Mouse (Mus musculus) thymus, postnatal 25 days (tissue): ENCODE measurements at regions not wholly inside any gene's neighbourhood (a gene's known extent, or its start where the extent isn't known, plus 50 kb on each side); places are given as distances from the start of the nearest gene placed in this dataset.

Experiments
- DNase-seq: peaks from one replicate; pipeline ENCODE4 v3.0.0; 2022

DNA sequence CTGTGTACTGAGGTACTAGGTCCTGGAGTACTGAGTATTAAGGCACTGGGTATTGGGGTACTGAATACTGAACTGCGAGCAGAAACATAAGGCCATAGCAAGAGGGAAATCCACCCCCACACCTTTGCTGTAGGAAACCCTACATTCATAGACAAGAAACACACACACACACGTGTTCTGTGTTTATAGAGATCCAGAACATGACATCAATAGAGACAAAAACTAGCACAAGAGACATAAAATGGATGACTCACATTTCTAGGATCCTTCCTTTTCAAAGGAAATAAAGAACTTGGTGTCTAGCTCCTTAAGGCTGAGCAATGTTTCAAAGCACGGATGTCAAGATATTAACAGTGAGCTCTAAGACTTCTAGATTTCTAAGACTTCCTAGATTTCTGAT lies 49.9 kb upstream of the Nepro start:
- DNase-seq: no peak

DNA sequence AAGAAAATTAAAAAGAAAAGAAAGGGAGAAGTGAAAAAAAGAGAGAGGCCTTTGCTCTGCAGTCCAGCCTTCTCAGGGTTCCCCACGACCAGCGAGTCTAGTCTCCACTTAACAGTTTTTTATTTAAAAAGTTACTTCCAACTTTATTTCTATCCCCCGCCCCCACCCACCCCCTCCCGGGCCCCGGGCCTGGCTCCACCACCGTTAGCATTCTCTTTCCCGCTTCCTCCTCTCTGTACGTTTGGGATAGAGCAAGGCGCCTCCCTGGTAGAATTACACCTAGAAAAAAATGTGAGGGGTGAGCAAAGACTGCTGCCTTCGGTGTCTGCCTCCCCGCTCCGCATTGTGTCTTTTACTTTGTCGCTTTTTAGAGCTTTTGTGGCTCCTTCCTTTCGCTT lies 51.7 kb upstream of the Nepro start:
- peak; percentile 7 for DNase-seq

DNA sequence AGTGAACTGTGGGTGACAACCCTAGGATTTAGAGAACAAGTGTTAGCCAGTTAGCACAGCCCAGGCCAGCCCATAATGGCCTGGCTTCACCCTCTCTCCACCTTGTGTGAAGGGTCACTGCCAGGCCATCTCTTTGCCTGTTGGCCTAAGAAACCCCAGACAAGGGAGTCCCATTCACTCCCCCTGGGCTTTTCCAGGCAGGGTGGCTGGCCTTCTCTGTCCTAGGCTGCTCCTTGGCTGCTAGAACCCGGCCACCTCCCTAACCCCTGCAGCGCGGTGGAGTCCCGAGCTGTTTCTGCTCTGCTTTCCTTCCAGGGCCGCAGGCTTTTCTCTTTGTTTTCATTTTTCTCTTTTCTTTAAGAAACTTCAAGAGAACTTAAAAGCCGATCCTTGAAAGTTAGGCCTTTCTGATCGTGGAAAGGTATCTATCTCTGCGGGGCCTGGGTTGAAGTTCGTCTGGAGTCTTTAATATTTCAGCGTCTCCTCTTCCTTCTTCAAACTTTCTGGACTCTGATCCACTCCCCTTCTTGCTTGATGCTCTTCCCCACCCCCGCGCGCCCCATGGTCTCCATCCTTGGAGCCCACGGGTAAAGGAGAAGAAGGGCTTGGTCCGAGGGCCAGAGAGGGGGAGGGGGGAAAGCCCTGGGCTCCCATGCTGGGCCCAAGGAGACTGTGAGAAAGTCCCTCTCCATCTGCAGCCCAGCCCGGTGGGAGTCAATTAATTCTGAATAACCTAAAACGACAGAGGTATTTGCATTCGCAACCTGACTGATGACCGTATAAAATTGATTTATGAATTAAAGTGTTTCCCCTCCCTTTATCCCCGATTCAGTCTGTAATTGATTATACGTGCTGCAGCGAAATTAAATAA lies 52.3 kb upstream of the Nepro start:
- DNase-seq: no peak

DNA sequence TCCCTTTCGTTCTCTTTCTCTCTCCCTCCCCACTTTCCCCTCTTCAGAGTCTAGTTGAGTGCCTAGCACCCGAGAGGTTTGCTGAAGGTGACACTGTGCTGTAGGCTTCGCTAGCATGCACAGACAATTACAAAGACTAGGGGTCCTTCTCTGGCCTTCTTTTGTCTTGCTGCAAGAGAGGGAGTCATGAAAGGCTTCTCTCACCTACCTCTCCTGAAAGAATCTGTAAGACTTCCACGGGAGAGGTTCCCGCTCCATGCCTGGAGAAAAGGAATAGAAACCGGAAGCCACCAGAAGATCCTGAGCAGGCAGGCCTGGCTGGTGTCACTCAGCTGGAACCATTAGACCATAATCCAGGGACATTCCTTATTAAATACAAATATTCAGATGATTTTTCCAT lies 56.0 kb upstream of the Nepro start:
- no peak for DNase-seq

DNA sequence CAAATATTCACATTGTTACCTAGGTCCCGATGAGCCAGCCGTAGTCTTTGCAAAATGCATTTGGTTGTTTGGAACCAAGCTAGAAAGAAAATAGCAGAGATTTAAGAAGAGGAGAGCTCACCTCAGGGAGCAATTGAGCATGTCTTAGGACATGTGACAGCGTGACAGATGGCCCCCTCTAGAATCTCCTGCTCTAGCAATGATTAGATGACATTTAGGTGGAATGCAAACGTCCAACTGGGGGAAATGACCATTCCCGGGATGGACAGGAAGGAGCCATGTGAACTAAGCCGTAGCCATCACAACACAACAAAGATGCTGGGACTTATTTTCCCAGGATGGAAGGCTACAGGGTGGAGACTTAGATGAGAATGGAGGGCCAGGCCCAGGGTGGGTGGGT lies 57.0 kb upstream of the Nepro start:
- DNase-seq: no peak

DNA sequence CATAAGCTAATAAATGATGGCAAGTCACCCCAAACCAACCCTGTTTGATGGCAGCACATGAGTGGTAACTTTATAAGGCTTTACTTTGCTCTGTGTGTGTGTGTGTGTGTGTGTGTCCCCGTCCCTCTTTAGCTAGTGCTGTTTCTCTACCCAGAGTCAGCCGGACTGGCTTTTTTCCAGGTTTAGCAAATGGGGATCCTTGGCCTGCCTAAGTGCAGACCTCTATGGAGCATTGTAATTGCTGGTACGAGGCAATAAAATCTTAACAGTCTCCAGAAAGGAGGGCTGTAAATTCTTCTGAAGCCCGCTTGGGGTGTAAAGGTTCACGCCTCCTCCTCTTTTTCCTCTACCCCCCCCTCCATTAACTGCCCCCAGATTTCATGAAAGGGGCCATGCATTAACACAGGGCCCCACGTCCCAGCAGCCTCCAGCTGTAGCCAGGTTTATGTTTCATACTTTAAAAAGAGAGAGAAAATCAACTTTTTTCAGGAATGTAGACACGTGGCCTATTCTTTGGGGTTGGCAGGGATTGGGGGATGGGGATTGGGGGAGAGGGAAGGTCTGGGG lies 57.6 kb upstream of the Nepro start:
- DNase-seq: no peak

DNA sequence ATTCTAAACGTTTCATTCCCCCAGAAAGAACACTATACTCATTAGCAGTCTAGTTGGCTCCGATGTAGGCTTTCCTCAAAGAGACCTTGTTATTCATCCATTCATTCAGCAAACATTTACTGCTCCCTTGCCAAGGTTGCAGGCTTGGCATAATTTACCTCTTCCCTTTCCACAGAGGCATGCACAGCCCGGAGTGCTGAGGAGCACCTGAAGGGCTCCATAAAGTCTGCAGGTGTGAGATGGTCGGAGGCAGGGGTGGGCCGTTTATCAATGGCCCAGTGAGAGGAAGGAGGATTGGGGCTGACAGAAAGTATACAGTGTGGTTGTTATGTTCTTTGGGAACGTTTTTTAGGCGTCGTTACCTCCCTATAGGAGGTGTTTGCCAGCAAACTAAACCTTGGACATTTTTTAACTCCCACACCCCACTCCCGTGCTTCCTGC lies 58.6 kb upstream of the Nepro start:
- DNase-seq: no peak

DNA sequence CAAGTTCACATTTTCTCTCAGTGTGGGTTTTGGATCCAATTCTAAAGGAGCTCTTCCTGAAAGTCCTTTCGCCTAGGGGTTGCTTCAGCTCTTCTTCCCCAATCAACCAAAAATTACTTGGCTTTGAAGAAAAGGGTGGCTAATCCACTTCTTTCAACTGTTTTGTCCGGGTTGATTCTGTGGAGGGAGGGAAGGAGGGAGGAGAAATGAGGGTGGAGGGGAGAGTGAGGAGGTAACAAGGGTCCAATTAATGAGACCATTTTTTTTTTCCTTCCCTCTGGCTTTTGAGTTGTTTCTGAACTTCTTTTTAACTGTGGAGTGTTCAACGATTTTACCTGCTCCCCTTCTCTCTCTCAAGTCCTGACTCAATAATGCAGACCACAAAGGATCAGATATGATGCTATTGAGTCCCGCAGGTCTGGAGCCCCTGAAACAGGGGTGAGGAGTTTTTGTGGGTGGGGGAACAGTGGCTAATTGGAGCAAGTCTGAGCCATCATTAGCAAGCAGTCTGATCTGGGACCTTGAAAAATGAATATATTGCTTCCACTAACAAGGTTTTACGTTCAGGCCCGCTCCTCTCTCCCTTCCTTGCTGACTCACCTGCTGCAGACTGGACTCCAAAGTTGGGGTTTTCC lies 61.0 kb upstream of the Nepro start:
- no peak for DNase-seq

DNA sequence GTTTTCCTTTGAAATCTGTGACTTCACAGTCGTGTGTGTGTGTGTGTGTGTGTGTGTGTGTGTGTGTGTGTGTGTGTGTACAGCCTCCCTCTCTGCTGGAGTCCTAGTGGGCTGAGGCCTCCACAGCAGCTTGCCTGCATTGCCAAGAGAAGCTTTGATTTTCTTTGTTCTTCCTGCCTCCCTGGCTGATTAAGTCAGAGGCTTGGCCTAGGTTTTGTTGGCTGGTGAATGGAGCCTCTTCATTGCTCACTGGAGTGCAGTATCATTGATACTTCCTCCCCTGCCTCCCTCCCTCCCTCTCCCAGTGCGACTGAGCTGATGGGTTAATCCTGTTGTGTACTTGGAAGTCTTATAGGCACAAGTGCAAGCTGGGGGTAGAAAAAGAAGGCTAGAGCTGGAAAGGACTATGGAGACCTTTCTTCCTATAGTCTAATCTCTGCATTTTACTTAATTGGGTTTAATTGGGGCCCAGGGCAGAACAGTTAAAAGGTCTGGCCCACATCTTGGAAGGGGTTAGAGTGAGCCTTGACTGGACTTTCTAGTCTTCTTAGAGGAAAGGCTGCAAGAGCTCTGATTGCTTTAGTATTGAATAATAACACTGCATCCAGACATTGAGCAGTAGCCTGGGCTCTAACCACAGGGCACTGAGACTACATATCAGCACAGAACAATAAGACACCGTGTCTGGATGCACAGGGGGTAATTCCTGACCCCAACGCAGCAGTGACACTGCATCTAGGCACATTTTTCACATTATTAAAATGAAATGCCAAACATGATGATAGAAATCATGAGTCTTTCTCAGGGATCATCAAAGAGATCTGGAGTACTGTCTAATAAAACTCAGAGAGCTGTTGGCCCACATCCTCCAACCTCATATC lies 62.9 kb upstream of the Nepro start:
- no peak for DNase-seq

DNA sequence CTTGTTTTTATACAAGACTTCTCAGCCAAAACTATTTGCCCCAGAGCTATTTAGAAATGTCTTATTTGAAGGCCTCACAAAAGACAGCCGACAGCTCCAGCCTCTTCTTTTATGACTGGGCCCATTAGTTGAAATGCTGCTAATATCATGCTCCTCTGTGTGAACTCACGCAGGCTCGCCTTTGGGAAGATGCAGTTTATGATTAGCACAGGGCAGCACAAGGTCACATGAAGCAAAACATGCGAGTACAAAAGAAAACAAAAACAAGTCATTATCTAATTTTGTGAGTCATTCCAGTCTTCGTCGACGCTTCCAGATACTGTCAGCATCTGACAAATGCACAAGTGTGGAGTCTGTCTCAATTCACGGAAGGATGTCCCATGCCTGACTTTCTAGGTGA lies 65.8 kb upstream of the Nepro start:
- DNase-seq: no peak

DNA sequence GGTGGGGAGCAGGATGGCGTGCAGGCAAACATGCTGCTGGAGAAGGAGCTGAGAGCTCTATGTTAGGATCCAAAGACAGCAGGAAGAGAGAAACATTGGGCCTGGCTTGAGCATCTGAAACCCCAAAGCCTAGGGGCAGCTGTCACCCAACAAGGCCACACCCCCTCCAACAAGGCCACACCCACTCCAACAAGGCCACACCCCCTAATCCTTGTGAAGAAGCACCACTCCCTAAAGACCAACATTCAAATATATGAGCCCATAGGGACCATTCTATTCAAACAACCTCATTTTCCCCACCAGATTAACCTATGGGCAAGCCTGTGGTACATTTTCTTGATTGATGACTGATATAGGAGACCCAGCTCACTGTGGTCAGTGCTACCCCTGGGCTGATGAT lies 67.9 kb upstream of the Nepro start:
- DNase-seq: no peak

DNA sequence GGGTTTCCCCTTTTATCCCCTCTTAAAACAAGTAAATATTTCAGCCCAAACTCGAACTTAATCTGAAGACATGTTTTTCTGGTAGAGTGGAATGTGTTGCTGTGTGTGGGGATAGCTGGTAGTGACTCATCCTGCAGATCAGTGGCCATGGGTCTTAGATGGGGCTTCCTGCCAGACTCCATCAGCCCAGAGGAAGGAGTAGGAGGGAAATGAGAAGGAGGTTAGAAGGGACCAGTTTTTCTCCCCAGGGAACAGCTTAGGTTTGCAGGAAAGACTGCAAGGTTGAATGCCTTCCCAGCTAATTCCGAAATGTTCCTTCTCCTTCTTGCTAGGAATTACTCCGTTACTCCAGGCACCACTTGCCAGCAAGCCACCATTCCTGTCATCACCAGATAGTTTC lies 68.8 kb upstream of the Nepro start:
- no peak for DNase-seq

DNA sequence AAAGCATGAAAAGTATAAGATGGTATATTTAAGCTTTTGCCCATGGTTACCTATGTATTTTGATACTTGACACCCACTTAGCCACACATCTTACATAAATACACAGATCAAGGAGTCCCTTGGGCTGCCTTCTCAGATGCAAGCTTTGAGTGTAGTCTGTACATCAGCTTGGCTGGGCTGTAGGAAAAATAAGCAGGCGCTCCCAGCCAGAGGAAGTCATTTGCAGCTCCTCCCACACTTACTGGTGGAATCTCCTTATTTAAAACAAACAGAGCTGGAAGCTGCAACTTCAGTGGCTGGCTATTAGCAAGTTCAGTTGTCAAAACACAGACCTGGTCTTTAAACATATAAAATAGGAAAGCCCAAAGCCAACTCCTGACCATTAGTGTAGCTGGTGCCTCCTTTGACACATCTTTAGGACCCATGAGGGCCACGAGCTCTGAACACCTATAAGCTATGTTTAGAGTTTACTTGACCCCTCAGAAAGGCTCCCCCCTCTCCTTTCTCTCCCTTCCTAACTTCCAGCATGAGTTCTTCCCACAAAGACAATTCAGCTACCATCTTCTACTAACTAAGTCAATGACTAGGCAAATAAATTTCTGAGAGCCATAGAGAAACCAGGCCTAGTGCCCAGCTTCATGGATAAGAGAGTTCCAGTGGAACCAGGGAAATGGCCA lies 75.4 kb upstream of the Nepro start:
- no peak for DNase-seq

DNA sequence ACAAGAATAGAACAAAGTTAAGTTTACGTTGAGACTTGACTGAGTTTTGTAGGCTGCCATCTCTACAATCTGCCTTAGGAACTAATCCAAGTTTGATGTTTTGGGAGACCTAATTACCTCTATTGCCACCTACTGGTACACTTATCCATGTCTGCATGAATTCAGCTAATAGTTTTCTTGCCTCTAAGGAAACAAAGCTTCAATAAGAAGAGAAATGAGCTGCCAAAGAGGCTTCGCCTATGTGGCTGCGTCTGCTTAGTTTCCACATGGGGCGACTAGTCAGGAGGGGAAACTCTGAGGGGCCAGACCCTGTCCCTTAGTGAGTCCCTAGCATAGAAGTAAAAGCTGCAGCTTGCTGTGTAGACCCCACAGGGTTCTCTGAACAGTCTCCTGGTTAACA lies 80.1 kb upstream of the Nepro start:
- no peak for DNase-seq

DNA sequence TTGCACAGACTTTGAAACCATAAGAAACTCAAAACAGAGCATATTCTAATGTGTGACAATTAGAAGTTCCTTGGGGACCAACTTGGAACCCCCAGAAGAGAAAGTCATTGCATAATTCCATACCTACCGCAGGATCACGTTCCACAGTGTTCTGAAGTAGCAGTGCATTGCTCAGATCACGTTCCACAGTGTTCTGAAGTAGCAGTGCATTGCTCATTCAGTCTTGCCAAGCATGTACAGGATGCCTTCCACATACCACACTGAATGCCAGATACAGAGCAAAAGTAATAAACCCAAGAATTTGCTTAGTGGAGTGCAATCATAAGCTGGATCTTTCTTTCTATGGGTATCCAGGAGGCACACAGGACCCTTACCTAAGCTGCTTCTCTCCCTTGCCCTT lies 78.4 kb upstream of the Boc start:
- no peak for DNase-seq

DNA sequence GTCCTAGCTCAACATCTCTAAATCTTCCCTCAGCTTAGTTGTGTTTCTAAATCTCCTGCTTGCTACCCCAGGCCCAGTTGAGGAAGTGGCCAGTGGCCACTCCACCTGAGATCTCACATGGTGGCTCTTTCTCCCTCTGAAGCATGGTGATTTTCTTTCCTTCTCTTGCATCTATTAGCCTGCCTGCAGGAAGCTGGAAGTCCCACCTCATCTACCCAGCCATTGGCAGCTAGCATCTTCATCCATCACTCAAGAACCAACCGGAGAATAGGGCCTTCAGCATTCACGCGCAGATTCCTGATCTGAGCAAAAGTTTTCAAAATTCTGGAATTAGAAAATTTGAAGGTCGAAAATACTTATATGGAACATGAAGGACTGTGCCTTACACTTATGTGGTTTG lies 75.8 kb upstream of the Boc start:
- no peak for DNase-seq

DNA sequence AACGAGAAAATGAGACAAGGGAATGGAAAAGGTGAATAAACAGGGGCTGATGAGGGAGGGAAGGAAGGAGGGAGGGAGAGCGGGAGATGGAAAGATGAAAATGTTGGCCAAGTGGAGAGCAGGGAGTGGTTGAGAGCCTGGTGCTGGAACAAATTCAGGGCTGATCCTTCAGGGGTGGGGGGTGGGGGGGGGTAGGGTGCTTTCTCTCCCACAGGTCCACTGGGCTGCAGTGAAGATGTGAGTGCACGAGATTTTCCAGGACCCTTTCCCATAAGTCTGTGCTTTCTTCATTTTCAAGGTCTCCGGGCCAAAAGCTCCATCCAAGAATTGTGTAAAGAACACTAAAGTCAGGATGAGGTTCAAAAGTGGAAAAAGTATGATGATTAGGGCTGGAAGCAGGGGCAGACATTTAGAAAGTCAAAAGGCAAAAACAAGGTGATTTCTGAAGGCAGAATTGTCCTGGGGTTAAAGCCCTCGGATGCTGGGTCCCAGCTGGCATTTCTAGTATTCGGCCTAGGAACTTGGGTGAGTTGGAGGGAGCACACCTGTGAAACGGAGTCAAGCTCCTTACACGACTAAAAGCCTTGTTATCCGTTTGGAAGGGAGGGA lies 74.5 kb upstream of the Boc start:
- DNase-seq: no peak

DNA sequence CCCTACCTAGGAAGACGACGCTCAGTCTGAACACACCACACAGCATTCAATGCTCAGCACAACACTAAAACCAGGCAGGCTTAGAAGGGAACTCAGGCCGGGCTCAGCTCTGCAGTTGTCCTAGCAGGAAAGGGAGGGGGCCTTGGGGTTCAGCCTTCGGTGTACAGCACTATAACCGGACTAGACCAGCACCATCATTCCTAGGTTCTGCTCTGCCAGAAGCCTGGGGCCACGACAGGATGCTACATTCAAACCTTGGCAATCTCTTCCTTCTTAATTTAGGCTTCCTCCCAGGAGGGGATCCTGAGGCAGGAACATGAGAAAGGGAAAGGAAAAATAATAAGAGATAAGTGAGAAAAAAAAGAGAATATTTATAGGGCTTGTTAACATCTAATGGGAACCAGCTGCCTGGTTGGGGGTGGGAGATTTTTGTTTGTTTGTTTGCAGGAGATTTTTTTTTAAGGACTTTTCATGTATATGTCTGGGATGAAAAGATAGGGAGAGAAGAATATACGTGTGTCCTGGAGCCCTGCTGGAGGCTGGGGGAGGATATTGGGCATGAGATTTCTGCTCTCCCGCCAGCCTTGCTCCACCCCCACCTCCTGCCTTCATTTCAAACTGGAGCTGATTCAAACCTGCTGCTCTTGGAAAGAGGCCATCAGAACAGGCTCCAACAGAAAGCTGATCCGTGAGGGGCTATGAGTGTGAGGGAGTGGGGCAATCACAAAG lies 73.8 kb upstream of the Boc start:
- no peak for DNase-seq

DNA sequence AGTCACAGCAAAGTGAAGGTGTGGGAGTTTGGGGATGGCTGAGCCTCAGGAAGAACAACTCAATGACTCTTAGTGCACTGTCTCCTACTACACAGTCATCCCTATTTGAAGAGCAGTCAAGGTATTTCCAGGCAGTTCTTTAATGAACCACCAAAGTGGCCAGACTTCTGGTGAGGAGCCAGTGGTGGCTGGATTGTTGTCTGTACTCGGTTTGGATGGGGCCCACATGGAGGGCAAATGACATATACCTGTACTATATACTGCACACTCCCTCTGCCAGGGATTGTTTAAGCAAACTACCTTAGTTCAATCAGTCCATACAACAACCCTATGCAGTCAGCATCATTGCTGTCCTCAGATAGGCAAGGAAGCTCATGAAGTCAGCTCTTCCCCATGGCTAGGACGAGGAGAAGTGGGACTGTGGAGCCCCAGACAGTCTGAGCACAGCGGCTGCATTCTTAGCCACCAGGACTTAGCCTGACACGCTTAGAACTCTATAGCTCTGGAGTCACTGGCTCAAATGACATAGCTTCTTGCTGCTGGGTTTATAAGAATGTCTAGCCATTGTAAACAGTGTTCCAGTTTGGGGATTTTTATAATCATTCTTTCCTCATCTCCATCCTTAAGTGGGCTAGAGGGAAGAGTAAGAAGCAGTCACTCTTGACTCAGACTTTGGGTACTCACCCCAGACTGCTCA lies 72.8 kb upstream of the Boc start:
- no peak for DNase-seq

DNA sequence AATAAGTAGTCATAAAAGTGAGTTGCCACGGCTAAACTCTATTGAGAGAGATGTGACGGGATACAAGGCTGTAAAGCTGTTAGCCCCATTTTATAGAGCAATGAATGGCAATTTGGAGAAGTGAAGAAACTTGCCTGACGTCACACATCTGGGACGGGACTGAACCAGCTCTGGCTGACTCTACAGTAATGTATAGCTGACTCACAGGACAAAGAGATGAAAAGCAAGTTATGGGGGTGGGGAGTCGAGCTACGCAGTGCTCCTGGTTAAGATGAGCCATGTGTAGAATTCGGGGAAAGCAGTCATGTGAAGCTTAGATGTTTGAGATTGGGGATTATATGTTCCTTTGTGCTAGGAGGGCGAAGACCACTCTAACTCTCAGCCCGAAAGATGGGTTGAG lies 72.2 kb upstream of the Boc start:
- no peak for DNase-seq

DNA sequence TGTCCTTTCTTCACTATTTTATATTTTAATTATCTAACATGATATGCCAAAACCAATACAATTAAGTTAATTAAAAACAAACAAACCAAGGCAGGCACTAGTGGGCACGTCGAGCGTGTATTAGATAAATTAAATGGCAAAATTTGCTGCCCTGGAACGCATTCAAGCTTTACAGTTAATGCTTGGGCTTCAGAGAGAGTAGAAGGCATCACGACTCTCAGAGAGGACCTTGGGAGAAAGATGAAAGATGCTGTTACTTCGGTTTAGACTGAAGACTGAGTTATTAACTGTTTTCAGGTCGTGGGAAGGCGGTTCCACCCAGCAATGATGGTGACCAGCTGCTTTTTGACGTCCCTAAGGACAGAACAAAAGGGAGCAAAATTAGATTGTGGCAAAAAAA lies 71.7 kb upstream of the Boc start:
- DNase-seq: no peak
